Mouse (Mus musculus) cerebellum, postnatal 14 days (tissue): ENCODE data around the gene Rnf40.

ENCODE experiments used
- DNase-seq, 2 experiments: peaks; one replicate each; pipeline ENCODE4 v3.0.0; 2021; ENCODE audit warnings: mixed read lengths in 2 of 2

Gene Rnf40

DNA sequence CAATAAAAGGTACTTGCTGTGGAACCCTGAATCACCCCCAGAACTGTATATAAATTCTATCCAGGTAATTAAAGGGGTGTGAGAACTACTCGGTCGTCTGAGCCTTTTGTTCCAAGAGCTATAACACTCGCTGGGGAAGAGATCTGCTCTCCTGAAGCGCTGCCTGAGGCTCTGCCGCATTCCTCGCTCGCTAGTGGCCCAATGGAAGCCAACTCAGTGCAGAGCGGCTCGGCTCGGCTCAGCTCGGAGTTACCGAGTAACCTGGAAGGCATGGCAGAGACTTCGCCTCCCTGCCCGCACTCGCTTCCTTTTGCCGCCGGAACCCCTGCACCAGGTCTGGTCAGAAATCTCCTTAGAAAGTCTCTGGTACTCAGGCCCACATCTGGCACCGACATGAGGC, 63.5 kb downstream of the Rnf40 start:
- DNase-seq: no peak

DNA sequence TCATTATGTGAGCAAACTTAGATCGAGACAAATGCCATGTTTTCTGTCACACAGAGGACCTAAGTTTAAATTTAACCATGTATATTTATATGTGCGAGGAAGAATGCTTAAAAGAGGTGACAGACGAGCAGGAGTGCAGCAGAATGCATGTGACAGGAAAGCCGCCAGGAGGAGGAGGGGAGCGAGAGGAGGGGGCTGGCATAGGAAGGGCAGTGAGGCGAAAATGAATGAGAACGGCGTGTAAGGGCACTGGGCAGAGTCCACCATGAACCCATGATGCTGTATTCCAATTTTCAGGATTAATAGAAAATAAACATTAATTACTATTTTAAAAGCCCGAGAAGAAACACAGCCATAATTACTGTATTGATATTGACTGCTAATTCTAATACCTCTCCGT, 65.8 kb downstream of the Rnf40 start:
- no peak for DNase-seq
